Mouse (Mus musculus) mouse embryonic stem cell (cell line): ENCODE measurements around the gene C2cd2.

Experiments used
- in situ Hi-C, 2 experiments: fragments of 300-500 bp; cut with MboI; formaldehyde crosslinking; loops; 1 replicate in 1 of 2; 3 replicates in 1 of 2; pipeline ENCODE4 v1.14.3; 2019 to 2020; ENCODE audit warnings: low sequenced_read_pairs in 2 of 2, low pct_unique_long_range_greater_than_20kb in 1 of 2, mixed read lengths in 1 of 2; ENCODE audit not compliant: unreplicated experiment in 1 of 2

Gene C2cd2

GRCm38 (mm10) chr16:97848832-97849231, 113.6 kb downstream of the C2cd2 start:
- in situ Hi-C loops, result no loop called here

GRCm38 (mm10) chr16:97844967-97845937, 117.1 kb downstream of the C2cd2 start:
- in situ Hi-C loops, result no loop called here

GRCm38 (mm10) chr16:97832154-97832553, 130.2 kb downstream of the C2cd2 start:
- in situ Hi-C loops, result no loop called here

- in situ Hi-C loops, result no loop called here
These were observed 134.2 kb downstream of the C2cd2 start for GRCm38 (mm10) chr16:97828207-97828606.

GRCm38 (mm10) chr16:97823311-97824007, 138.9 kb downstream of the C2cd2 start:
- in situ Hi-C loops, result no loop called here

GRCm38 (mm10) chr16:97819532-97819931, 142.9 kb downstream of the C2cd2 start:
- in situ Hi-C loops, result no loop called here

GRCm38 (mm10) chr16:97817414-97817813, 145.0 kb downstream of the C2cd2 start:
- in situ Hi-C loops, result no loop called here

- in situ Hi-C loops, result no loop called here
These were observed 147.1 kb downstream of the C2cd2 start for GRCm38 (mm10) chr16:97815269-97815668.

- in situ Hi-C loops, result no loop called here
These were observed 148.3 kb downstream of the C2cd2 start for GRCm38 (mm10) chr16:97814060-97814459.

GRCm38 (mm10) chr16:97808881-97809280, 153.5 kb downstream of the C2cd2 start:
- in situ Hi-C loops, result no loop called here

GRCm38 (mm10) chr16:97805646-97806045, 156.8 kb downstream of the C2cd2 start:
- in situ Hi-C loops, result no loop called here
